ENCODE assay signal across 18 mouse cellular contexts in genomic region chr9:102365536-102365935, GRCm38 (mm10). TPM values are rescaled to one million over a fixed set of nuclear protein-coding genes. Genes with fewer than 3 reads are reported as not detected.
"Had no signal": no experiment of that assay in that cellular context is flagged by ENCODE, and none has a peak within 500 bp of the region (broad histone marks: within the 10 kb centered on the region; RNA-seq: fewer than 3 reads in every experiment).

No protein-coding gene starts in this region.

- H3K9me3 ChIP-seq: liver, embryonic 15.5 days; lung, embryonic 15.5 days; midbrain, embryonic 12.5 days; midbrain, embryonic 15.5 days; neural tube, embryonic 12.5 days had no signal

- H3K27me3 ChIP-seq: liver, embryonic 15.5 days; lung, embryonic 15.5 days; megakaryocyte, embryonic 14.5 days; midbrain, embryonic 12.5 days; midbrain, embryonic 15.5 days; neural tube, embryonic 12.5 days had no signal

- H3K36me3 ChIP-seq: liver, embryonic 15.5 days; lung, embryonic 15.5 days; midbrain, embryonic 12.5 days; midbrain, embryonic 15.5 days; neural tube, embryonic 12.5 days had no signal

- H3K27ac ChIP-seq: liver, embryonic 15.5 days; lung, embryonic 15.5 days; macrophage; midbrain, embryonic 12.5 days; midbrain, embryonic 15.5 days; neural tube, embryonic 12.5 days had no signal

- DNase-seq: lung, adult 2 months; lung, postnatal 14 days; lung, postnatal 36 days; right cerebral cortex, postnatal 14 days; right cerebral cortex, postnatal 4 days; spleen, adult 18-20 months; thymus, adult 2 months; thymus, postnatal 25 days had no signal

- H3K4me3 ChIP-seq: liver, embryonic 15.5 days; lung, embryonic 15.5 days; megakaryocyte, embryonic 14.5 days; midbrain, embryonic 12.5 days; midbrain, embryonic 15.5 days; neural tube, embryonic 12.5 days had no signal

- H3K4me1 ChIP-seq: liver, embryonic 15.5 days; lung, embryonic 15.5 days; megakaryocyte, embryonic 14.5 days; midbrain, embryonic 15.5 days; neural tube, embryonic 12.5 days had no signal

RNA-seq across cellular contexts. Expression of gene Ephb1, which starts 11.0 kb away (rescaled TPM):
- total RNA-seq: megakaryocyte progenitor cell, adult 5-6 weeks; monocyte, adult 5-6 weeks; neutrophil, adult 5-6 weeks had no signal
- polyA plus RNA-seq: macrophage had no signal
